Mouse (Mus musculus) forebrain, embryonic 11.5 days (tissue): ENCODE data around the gene Ccdc51. TPM values are rescaled to one million over a fixed set of nuclear protein-coding genes. Genes with fewer than 3 reads are reported as not detected.

Source experiments
- ATAC-seq: fragments of 200-750 bp; cut with Nextera tagmentation; replicated peaks from 2 replicates; pipeline ENCODE4 v1.8.0; 2017; ENCODE audit warnings: moderate TSS enrichment; ENCODE audit not compliant: low FRiP score
- DNase-seq: peaks from one replicate; pipeline ENCODE4 v3.0.0-alpha.2; 2017; ENCODE audit warnings: low spot score
- H3K27ac ChIP-seq: fragments of 300-500 bp; sonication (generic); 2 replicates; pipeline ENCODE4 v1.5.1; 2014; ENCODE audit warnings: low read depth, low read length
- H3K27me3 ChIP-seq: fragments of 300-500 bp; sonication (generic); 2 replicates; pipeline ENCODE4 v1.6.1; 2014; ENCODE audit warnings: mild to moderate bottlenecking, low read length, mixed read lengths; ENCODE audit not compliant: control insufficient read depth, insufficient read depth
- H3K36me3 ChIP-seq: fragments of 300-500 bp; sonication (generic); 2 replicates; pipeline ENCODE4 v1.6.1; 2014; ENCODE audit warnings: mild to moderate bottlenecking, low read length, moderate library complexity, mixed read lengths; ENCODE audit not compliant: control insufficient read depth, insufficient read depth
- H3K4me1 ChIP-seq: fragments of 300-500 bp; sonication (generic); replicated peaks from 2 replicates; pipeline ENCODE4 v1.6.1; 2014; ENCODE audit warnings: low read length, mixed read lengths; ENCODE audit not compliant: control insufficient read depth, insufficient read depth
- H3K4me2 ChIP-seq: fragments of 300-500 bp; sonication (generic); 2 replicates; pipeline ENCODE4 v1.6.1; 2014; ENCODE audit warnings: low read depth, mild to moderate bottlenecking, low read length, moderate library complexity, mixed read lengths; ENCODE audit not compliant: severe bottlenecking
- H3K4me3 ChIP-seq: fragments of 300-500 bp; sonication (generic); 2 replicates; pipeline ENCODE4 v1.5.1; 2014; ENCODE audit warnings: low read depth, low read length
- H3K9ac ChIP-seq: fragments of 300-500 bp; sonication (generic); 2 replicates; pipeline ENCODE4 v1.6.1; 2014; ENCODE audit warnings: low read length
- H3K9me3 ChIP-seq: fragments of 300-500 bp; sonication (generic); 2 replicates; pipeline ENCODE4 v1.6.1; 2016; ENCODE audit warnings: low read length, mixed read lengths; ENCODE audit not compliant: control insufficient read depth
- WGBS: fragments of 180-500 bp; shearing (Covaris S2); extraction: QIAGEN DNeasy Blood & Tissue Kit; methylation state at CpG from one replicate; pipeline ENCODE4 v1.1.7; 2014; 5-methylcytosine and 5-hydroxymethylcytosine counted together
- polyA plus RNA-seq: library from polyadenylated mRNA; unstranded; fragments of >200 nt; fragmentation: Nextera tagmentation; extraction: Ambion mirVana; gene quantifications from 2 replicates; pipeline ENCODE4 v1.2.1, GENCODE M21; 2014

The Ccdc51 gene
- polyA plus RNA-seq, 1 experiment from 2014 or later: 13.2 TPM

- ATAC-seq (0 out of 2 replicates have a peak, but pooled peaks have one; percentile 16), DNase-seq (no peak)
- H3K27me3 ChIP-seq: no peaks in the 10 kb centered on the region
- H3K4me1 ChIP-seq: 0 out of 2 replicates have a peak, but pooled peaks cover under 1% of the 10 kb centered on the region
- no peak overlapping the region for H3K9ac ChIP-seq
- no peak overlapping the region for H3K27ac ChIP-seq
- WGBS: 91% methylated on average over 16 of the region's 16 CpGs
- no peak overlapping the region for H3K4me2 ChIP-seq
- H3K36me3 ChIP-seq: peaks cover 5% of the 10 kb centered on the region; the same call in 1 of the 2 replicates
- no peaks in the 10 kb centered on the region for H3K9me3 ChIP-seq
- H3K4me3 ChIP-seq: no peak overlapping the region
Measured at GRCm38 (mm10) chr9:109060184-109060897, 22.0 kb upstream of the Ccdc51 start.

DNA sequence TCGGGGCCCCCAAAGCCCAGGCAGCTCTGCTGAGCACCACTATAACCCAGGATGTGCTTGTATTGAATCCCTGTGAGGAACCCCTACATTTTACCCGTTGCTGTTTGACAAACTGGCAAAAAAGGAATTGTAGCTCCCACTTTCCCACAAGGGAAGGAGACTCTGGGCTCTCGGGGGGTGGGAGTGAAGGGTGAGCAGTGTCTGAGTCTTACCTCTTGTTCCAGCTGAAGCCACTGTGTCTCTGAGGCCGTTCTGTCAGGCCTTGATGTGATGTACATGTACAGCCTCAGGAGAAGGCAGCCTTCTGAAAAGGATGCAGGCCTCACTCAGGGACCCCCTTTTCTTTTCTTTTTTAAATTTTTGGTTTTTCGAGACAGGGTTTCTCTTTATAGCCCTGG lies 21.4 kb upstream of the Ccdc51 start:
- Histone ChIP-seq H3K4me1 (no peaks in the 10 kb centered on the region), H3K36me3 (peaks cover 6% of the 10 kb centered on the region; the same call in 1 of the 2 replicates), H3K27me3 (no peaks in the 10 kb centered on the region), H3K27ac (no peak overlapping the region), H3K9ac (no peak overlapping the region), H3K4me2 (no peak overlapping the region), H3K9me3 (no peaks in the 10 kb centered on the region), H3K4me3 (no peak overlapping the region)
- ATAC-seq (no peak), DNase-seq (peak; percentile 30)
- 91% methylated on average over 5 of the region's 5 CpGs for WGBS

GRCm38 (mm10) chr9:109068095-109068735 lies 14.1 kb upstream of the Ccdc51 start:
- Histone ChIP-seq H3K9me3 (no peaks in the 10 kb centered on the region), H3K4me1 (peaks cover 7% of the 10 kb centered on the region), H3K36me3 (peaks cover 14% of the 10 kb centered on the region; the same call in 1 of the 2 replicates), H3K9ac (no peak overlapping the region), H3K4me2 (no peak overlapping the region), H3K27ac (no peak overlapping the region), H3K27me3 (no peaks in the 10 kb centered on the region), H3K4me3 (no peak overlapping the region)
- no peak for DNase-seq
- no peak for ATAC-seq
- 93% methylated on average over 3 of the region's 3 CpGs for WGBS

- H3K4me1 ChIP-seq: peaks cover 12% of the 10 kb centered on the region
- H3K4me3 ChIP-seq: peak within 1 kb of the TSS; percentile 81
- H3K36me3 ChIP-seq: peaks cover 3% of the 10 kb centered on the region; the same call in 1 of the 2 replicates
- no peaks in the 10 kb centered on the region for H3K27me3 ChIP-seq
- whole genome bisulfite sequencing: under 1% methylated on average over 57 of the region's 57 CpGs
- DNase-seq: peak; percentile 96
- H3K9me3 ChIP-seq: no peaks in the 10 kb centered on the region
- ATAC-seq: peak; percentile 99
- H3K27ac ChIP-seq: no peak within 1 kb of the TSS
- peak within 1 kb of the TSS; percentile 86 for H3K4me2 ChIP-seq
- peak within 1 kb of the TSS; percentile 85 for H3K9ac ChIP-seq
Measured at GRCm38 (mm10) chr9:109073661-109074573, 8.4 kb upstream of the Ccdc51 start, which contains the start of gene Atrip. Atrip (minus strand) TSS chr9:109074124.

DNA sequence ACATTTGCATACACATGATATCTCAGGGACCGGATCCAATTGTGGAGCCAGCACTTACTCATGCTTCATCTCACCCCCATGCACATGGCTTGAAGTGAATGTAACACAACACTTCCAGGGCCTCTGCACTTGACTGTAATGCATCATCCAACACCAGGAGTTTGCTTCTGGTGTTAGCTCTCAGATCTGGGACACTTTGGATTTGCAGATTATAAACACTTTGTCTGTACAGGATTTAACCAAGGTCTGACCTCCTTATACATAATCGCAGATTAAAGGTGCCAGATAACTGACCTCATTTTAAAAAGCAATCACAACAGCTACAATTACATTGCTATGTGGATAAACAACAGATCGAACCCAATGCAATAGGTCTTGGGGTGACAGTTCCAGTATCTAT lies 1.8 kb upstream of the Ccdc51 start:
- H3K27me3 ChIP-seq: no peaks in the 10 kb centered on the region
- WGBS: 93% methylated on average over 3 of the region's 3 CpGs
- H3K9me3 ChIP-seq: no peaks in the 10 kb centered on the region
- no peak for ATAC-seq
- H3K27ac ChIP-seq: no peak overlapping the region
- no peak overlapping the region; the same call in 1 of the 2 replicates for H3K4me3 ChIP-seq
- no peak overlapping the region for H3K4me2 ChIP-seq
- H3K9ac ChIP-seq: no peak overlapping the region
- H3K4me1 ChIP-seq: peaks cover 9% of the 10 kb centered on the region
- H3K36me3 ChIP-seq: no peaks in the 10 kb centered on the region; the same call in 1 of the 2 replicates
- no peak for DNase-seq

GRCm38 (mm10) chr9:109081749-109082123 lies 557 bp upstream of the Ccdc51 start:
- H3K27me3 ChIP-seq: no peaks in the 10 kb centered on the region
- peak; percentile 18 for ATAC-seq
- H3K36me3 ChIP-seq: no peaks in the 10 kb centered on the region; the same call in 1 of the 2 replicates
- H3K4me1 ChIP-seq: peaks cover 9% of the 10 kb centered on the region
- H3K9me3 ChIP-seq: no peaks in the 10 kb centered on the region
- H3K9ac ChIP-seq: peak overlapping the region; percentile 74
- peak overlapping the region; percentile 61 for H3K4me2 ChIP-seq
- no peak overlapping the region for H3K27ac ChIP-seq
- DNase-seq: no peak
- WGBS: 7% methylated on average over 11 of the region's 11 CpGs
- peak overlapping the region; percentile 66 for H3K4me3 ChIP-seq

- H3K9ac ChIP-seq: no peak overlapping the region
- peaks cover 11% of the 10 kb centered on the region for H3K4me1 ChIP-seq
Measured at GRCm38 (mm10) chr9:109084922-109085321, 2.6 kb downstream of the Ccdc51 start.

DNA sequence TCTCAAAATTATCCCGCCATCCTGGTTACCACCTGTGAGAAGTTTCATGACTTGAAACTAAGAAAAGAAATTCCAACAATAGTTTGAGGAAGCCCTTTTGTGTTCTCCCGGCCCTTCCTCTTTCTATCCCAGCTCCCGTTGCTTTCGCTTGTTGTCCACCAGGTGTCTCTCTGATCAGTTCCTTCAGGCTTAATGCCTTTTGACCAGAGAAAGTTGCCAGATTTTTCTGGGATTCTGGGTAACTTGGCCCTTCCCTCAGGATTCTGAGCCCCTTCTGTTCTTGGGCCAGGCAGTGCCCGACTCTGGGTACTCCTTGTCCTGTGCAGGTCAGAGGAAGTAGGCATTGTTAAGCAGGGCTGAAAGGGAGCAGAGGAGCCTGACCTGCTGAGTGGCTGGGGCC lies 5.7 kb downstream of the Ccdc51 start:
- H3K4me2 ChIP-seq: no peak overlapping the region
- H3K27me3 ChIP-seq: no peaks in the 10 kb centered on the region
- WGBS: 7% methylated on average over 5 of the region's 5 CpGs
- H3K9me3 ChIP-seq: no peaks in the 10 kb centered on the region
- ATAC-seq (0 out of 2 replicates have a peak, but pooled peaks have one; percentile 8), DNase-seq (peak; percentile 52)
- no peaks in the 10 kb centered on the region; the same call in 1 of the 2 replicates for H3K36me3 ChIP-seq
- no peak overlapping the region for H3K27ac ChIP-seq
- H3K4me1 ChIP-seq: peaks cover 13% of the 10 kb centered on the region; the same call in 1 of the 2 replicates
- H3K4me3 ChIP-seq: no peak overlapping the region
- H3K9ac ChIP-seq: peak overlapping the region; percentile 9; the same call in 1 of the 2 replicates

More at GRCm38 (mm10) chr9:109084922-109085321, 2.6 kb downstream of the Ccdc51 start:
- H3K27me3 ChIP-seq: no peaks in the 10 kb centered on the region
- H3K4me2 ChIP-seq: no peak overlapping the region
- H3K9me3 ChIP-seq: no peaks in the 10 kb centered on the region
- H3K4me3 ChIP-seq: no peak overlapping the region
- H3K27ac ChIP-seq: no peak overlapping the region
- no peak for ATAC-seq
- no peaks in the 10 kb centered on the region; the same call in 1 of the 2 replicates for H3K36me3 ChIP-seq
- 22% methylated on average over 2 of the region's 2 CpGs for WGBS
- DNase-seq: no peak
